Mouse (Mus musculus): ENCODE data around the gene Ap5b1.

Gene Ap5b1

DNA sequence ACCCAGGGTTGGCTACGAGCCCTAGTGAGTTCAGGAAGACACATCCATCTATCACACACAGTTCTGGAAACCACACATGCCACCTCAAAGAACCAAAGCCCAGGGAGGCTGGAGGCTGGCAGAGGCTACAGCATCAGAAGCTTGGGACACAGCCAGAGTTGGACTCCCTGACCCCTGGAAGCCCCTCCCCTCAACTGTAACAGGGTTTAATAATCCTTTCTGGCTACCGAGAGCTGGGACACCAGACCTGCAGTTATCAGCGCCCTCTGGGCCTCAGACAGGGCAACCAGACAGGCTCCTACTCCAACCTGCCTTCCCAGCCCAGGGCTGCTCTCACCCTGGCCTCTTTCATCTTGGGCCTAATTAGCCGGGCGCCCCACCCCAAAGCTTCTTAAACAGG, 1.5 kb upstream of the Ap5b1 start:
- DNase-seq (ENCODE audit: low read depth in 1 of 2, low spot score in 2 of 2) = no peak

- no peak for DNase-seq (ENCODE audit: low read depth in 1 of 2, low spot score in 2 of 2)
Observed at GRCm38 (mm10) chr19:5567180-5567533, 668 bp upstream of the Ap5b1 start.

- DNase-seq (ENCODE audit: low read depth in 1 of 2, low spot score in 2 of 2) = peak; percentile 68 to 78
Observed at GRCm38 (mm10) chr19:5568470-5569140, 780 bp downstream of the Ap5b1 start.

- no peak for DNase-seq (ENCODE audit: low read depth in 1 of 2, low spot score in 2 of 2)
Observed at GRCm38 (mm10) chr19:5569521-5569920, 1.7 kb downstream of the Ap5b1 start.

DNA sequence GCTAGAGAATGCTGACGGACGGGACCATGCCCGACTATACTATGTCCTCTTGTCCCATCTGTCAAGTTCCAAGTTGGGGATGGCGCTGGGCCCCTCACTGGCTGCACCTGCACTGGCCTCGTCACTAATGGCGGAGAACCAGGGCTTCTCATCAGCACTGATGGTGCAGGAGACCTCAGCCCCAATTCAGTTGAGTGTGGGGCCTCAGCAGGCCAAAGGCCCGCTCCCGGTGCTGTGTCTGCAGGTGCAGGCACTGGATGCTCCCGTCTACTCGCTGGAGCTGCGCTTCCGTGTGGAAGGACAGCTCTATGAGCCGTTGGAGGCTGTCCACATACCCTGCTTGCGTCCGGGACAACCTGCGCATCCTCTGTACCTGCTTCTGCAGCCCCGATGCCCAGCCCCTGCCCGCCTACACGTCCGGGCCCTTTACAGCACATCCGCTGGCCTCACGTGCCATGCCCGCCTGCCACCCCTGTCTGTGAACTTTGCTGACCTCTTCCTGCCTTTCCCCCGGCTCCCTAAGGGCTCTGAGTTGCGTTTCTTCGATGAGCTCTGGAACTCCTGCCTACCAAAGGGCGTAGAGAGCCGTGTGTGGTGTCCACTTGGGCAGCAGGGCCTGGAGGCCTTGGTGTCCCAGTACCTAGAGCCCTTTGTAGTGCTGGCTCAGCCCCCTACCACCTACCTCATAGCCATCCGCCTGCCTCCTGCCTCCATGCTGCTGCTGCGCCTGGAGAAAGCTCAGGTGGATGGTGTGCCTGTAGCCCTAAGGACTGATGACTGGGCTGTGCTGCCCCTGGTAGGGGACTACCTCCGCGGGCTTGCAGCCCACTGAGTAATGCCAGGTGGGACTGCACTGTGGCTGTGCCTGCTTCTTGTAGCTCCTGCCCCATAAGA, 2.8 kb downstream of the Ap5b1 start:
- no peak for DNase-seq (ENCODE audit: low read depth in 1 of 2, low spot score in 2 of 2)

DNA sequence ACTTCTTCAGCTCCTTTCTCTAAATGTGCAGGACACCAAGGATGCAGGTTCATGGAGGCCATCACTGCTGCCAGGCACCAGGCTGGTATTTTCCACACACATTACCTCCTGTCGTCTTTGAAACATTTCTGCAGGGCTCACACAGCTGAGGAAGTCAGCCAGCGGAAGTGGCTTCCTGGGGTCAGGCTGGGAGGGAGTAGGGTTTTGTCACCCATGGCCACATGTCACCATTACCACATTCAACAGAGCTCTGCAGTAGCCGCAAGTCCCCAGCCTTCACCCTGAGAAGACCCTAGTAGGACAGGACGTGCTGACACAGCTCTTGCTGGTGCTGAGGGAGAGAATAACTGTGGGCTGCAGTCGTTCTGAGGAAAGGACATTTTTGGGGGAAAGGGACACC, 4.0 kb downstream of the Ap5b1 start:
- peak; percentile 59 for DNase-seq (ENCODE audit: low read depth in 1 of 2, low spot score in 2 of 2)

DNA sequence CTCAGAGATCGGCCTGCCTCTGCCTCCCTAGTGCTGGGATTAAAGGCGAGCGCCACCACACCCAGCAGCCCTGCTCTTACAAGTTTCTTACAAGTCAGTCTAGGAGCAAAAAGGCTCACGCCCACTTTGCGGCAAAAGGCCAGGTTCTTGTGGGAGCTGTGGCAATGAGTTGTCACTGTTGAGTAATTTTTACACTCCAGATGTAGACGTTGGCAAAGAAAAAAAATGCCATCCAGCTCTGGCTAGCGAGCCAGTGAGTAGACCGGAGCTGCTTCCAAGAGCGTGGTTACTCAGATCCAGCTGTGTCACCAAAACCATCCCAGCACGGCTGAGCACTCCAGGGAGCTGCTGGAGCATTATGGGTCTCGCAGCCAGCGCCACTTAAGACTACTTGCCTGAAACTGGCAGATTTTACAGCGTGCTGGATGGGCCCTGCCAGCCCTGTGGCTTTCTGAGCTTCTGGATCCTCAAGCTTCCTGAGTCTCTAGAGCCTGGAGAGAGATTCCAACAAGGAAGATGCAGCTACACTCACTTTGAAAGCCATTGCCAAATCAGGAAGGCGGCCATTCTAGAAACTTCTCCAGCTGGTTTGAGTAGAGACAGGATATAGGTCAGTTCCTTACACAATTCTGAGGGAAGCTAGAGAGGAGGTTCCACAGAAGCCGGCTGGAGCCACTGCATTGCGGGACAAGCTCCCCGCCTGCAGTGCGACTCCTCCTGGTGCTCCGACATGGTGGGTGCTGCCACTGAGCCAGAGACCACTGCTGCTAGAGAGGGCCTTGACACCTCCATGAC, 4.7 kb downstream of the Ap5b1 start:
- DNase-seq (ENCODE audit: low read depth in 1 of 2, low spot score in 2 of 2) = peak; percentile 70 to 74

- no peak for DNase-seq (ENCODE audit: low read depth in 1 of 2, low spot score in 2 of 2)
Observed at GRCm38 (mm10) chr19:5575336-5575735, 7.5 kb downstream of the Ap5b1 start.

- no peak for DNase-seq (ENCODE audit: low read depth in 1 of 2, low spot score in 2 of 2)
Observed at GRCm38 (mm10) chr19:5579971-5580370, 12.1 kb downstream of the Ap5b1 start.

DNA sequence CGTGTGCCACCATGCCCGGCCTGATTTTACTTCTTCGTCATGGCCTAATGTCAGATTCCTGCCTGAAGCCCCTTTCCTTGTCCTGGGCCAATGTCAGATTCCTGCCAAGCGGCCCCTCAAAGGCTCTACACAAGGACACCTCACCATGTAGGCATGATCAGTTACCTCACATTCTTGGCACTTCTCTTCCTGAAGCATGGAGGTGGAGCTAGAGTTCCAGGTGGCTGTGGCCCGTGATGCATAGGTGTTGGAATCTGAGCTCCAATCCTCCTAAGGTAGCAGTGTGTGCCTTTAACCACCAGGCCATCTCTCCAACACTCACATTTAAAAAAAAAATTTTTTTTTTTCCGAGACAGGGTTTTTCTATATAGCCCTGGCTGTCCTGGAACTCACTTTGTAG, 13.0 kb downstream of the Ap5b1 start:
- DNase-seq (ENCODE audit: low read depth in 1 of 2, low spot score in 2 of 2) = no peak

GRCm38 (mm10) chr19:5581995-5582394, 14.2 kb downstream of the Ap5b1 start:
- DNase-seq (ENCODE audit: low read depth in 1 of 2, low spot score in 2 of 2) = no peak

GRCm38 (mm10) chr19:5589159-5589558, 21.3 kb downstream of the Ap5b1 start:
- no peak for DNase-seq (ENCODE audit: low read depth in 1 of 2, low spot score in 2 of 2)

- DNase-seq (ENCODE audit: low read depth in 1 of 2, low spot score in 2 of 2) = no peak
Observed at GRCm38 (mm10) chr19:5591888-5592287, 24.1 kb downstream of the Ap5b1 start.

DNA sequence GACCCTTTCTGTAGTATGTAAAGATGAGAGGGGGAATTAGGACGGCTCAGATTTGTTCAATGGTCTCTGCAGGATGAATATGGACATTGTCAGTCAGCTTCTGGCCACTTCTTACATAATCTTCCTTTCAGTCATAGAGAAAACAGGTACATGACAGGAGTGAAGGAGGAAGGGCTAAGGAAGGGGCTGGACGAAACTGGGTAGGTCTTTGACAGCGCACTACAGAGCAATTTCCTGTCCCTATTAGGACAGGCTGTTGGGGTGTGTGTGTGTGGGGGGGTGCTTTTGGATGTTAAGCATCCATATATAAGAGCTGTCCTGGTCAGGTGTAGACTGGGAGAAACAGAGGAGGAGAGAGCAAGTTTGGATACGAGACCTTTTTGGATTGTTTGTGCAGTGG, 31.4 kb downstream of the Ap5b1 start:
- DNase-seq (ENCODE audit: low read depth in 1 of 2, low spot score in 2 of 2) = no peak

GRCm38 (mm10) chr19:5601752-5602541, 34.1 kb downstream of the Ap5b1 start, which contains the start of gene Rnaseh2c:
TSS of gene Rnaseh2c (plus strand) at chr19:5601873.
- DNase-seq (ENCODE audit: low read depth in 1 of 2, low spot score in 2 of 2) = peak in 1 of 2 experiments; percentile 33

DNA sequence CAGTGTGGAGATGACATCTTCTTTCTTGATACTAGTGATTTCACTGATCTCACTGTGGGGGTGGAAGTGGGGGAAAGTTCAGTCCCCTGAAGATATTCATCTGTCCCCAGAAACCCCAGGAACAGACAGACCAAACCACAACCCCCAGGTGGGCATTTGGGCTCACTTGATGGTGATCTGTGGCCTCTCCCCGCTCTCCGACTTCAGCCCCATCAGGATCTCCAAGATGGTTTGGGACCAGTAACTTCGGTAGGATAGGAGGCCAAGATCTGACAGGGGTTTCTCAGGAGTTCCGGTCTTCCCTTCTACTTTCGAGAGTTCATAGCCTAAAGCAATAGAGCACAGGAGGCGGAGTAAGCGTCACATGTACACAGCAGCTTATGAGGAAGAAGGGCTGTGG, 35.8 kb downstream of the Ap5b1 start:
- DNase-seq (ENCODE audit: low read depth in 1 of 2, low spot score in 2 of 2) = no peak

DNA sequence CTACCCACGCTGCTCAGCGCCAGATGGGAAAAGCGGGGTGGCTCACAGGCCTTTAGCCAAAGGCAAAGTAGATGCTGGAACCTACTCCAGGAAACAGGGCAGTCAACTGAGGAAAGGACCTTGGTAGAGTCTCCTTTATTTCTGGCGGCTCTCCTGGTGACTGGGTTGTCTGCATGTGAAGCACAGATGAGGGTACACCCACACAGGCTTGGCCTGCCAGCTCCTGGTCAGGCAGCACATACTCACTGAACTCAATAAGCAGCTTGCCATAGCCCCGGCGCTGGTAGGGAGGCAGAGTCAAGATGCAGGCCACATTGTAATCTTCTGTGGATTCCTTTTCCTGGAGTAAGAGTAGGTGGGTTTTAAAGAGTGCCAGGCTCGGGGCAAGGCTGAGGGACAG, 37.3 kb downstream of the Ap5b1 start:
- no peak for DNase-seq (ENCODE audit: low read depth in 1 of 2, low spot score in 2 of 2)

DNA sequence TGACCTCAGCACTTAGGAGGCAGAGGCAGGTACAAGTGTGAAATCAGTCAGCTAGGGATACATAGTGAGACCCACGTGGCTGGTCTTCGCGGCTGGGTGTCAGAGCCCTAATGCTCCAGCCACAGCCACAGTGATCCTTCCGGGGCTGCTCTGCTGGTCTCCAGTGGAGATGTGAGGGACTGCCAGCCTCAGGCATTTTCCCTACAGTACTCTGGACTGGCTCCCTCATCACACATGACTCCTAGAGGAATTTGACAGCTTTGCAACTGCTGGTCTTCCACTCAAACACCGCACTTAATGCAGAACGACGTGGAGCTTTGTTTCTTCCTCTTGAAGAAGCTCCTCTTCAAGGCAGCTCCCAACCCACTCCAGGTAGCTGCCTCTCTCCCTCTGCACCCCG, 38.4 kb downstream of the Ap5b1 start:
- no peak for DNase-seq (ENCODE audit: low read depth in 1 of 2, low spot score in 2 of 2)

DNA sequence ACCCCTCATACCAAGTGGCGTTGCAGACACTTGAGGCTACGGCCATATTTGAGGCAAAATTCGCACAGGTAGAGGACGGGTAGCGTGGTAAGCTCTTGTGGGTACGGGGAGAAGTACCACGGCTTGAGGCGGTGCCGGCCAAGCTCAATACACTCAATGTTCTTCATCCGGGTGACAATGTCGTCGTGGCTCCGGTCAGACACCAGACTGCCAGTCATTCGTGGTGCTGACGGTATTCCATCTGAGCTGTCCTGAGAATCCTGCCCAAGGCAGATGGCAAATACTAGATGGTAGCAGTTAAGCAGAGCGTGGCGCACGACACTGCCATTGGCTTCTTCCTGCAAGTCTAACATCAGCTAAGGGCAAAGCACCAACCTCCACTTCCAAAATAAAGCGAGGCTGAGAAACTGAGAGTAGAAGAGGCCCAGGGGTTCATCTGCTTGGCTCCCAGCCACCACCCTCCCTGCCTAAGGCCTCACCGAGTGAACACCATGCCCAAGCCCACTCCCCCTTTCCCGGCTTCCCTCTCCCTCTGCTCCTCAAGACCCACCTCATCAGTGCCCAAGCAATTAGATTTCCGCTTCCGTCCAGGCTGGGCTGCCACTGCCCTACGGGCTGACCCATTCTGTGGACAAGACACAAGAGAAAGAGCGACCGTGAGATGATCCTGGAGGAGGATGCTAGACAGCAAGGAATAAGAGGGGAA, 40.0 kb downstream of the Ap5b1 start:
- DNase-seq (ENCODE audit: low read depth in 1 of 2, low spot score in 2 of 2) = no peak

DNA sequence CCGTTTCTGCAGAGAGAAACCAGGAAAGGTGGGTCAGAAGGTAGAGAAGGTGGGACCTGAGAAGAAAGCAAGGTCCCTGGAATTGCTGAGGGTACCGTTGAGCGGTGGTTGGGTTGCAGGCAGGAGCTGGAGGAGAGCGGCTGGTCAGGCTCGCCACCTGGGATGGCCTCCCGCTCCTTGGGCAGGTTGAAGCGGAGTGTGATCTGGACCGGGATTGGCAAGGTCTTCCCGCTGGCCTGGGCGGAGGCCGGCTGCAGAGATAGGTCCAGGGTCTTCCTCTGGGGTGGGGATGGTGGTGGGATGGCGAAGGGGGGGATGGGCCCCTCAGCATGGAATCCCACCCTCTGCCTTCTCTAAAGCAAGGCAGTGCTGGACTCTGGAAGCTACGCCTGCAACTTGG, 40.9 kb downstream of the Ap5b1 start:
- DNase-seq (ENCODE audit: low read depth in 1 of 2, low spot score in 2 of 2) = no peak

Measured in monocyte, adult 2 months (primary cell).